Mouse (Mus musculus) bone marrow, adult 2 months (tissue): Measurements from ENCODE around the gene Gm26938.
A peak's percentile ranks its signal among the peaks of the same experiment; 100 is the strongest.

Source experiments
- CTCF ChIP-seq: fragments of 200-500 bp; IDR thresholded peaks from 2 replicates; pipeline ENCODE4 v1.5.1; 2011; ENCODE audit warnings: low read length, control low read depth; ENCODE audit not compliant: control insufficient read depth, insufficient read depth
- POLR2A ChIP-seq: fragments of 200-500 bp; IDR thresholded peaks from 2 replicates; pipeline ENCODE4 v1.6.1; 2011; ENCODE audit warnings: low read depth, mild to moderate bottlenecking, control low read depth, low read length, borderline replicate concordance; ENCODE audit not compliant: control insufficient read depth

DNA sequence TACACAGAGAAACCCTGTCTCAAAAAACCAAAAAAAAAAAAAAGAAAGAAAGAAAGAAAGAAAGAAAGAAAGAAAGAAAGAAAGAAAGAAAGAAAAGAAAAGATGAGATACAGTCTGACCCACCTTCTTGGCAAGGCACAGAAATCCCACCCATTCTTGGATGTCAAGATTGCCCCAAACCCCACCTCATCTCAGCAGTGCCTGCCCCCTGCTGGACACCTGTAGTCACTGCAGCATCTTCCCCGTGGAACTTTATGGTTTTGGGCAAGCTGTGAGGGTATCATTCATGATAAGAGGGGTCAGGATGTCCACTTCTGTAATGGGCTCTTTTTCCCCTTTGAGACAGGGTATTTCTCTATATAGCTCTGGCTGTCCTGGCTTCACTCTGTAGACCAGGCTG, 8.9 kb downstream of the Gm26938 start:
- TF ChIP-seq POLR2A (no peak), CTCF (peak; percentile 96)
